Mouse (Mus musculus) thymus, adult 18-20 months (tissue): ENCODE results near the gene Unc79.

Experiments used
- DNase-seq, 2 experiments: peaks; one replicate each; pipeline ENCODE4 v3.0.0; 2022; ENCODE audit warnings: mixed read lengths in 2 of 2

The Unc79 gene

GRCm38 (mm10) chr12:103129395-103130248 lies 181.0 kb downstream of the Unc79 start:
- DNase-seq, result no peak

- no peak for DNase-seq
Measured at GRCm38 (mm10) chr12:103131419-103131818, 182.8 kb downstream of the Unc79 start.

- DNase-seq, result no peak
Measured at GRCm38 (mm10) chr12:103142550-103143010, 193.9 kb downstream of the Unc79 start.

- DNase-seq, result no peak
Measured at GRCm38 (mm10) chr12:103143798-103144565, 195.3 kb downstream of the Unc79 start.

- no peak for DNase-seq
Measured at GRCm38 (mm10) chr12:103150247-103150646, 201.6 kb downstream of the Unc79 start.

- no peak for DNase-seq
Measured at GRCm38 (mm10) chr12:103154927-103155326, 206.3 kb downstream of the Unc79 start.

GRCm38 (mm10) chr12:103155406-103155805 lies 206.7 kb downstream of the Unc79 start:
- DNase-seq, result no peak

GRCm38 (mm10) chr12:103157129-103157910 lies 208.7 kb downstream of the Unc79 start:
- DNase-seq, result no peak

GRCm38 (mm10) chr12:103159016-103159415 lies 210.4 kb downstream of the Unc79 start:
- DNase-seq, result no peak

- DNase-seq, result no peak
Measured at GRCm38 (mm10) chr12:103160721-103161120, 212.1 kb downstream of the Unc79 start.

GRCm38 (mm10) chr12:103163596-103163995 lies 214.9 kb downstream of the Unc79 start:
- no peak for DNase-seq

GRCm38 (mm10) chr12:103164101-103165030 lies 215.7 kb downstream of the Unc79 start:
- no peak for DNase-seq

GRCm38 (mm10) chr12:103168892-103169291 lies 220.2 kb downstream of the Unc79 start:
- DNase-seq, result no peak

- no peak for DNase-seq
Measured at GRCm38 (mm10) chr12:103183057-103183456, 234.4 kb downstream of the Unc79 start.

GRCm38 (mm10) chr12:103187020-103187419 lies 238.4 kb downstream of the Unc79 start:
- DNase-seq, result no peak

GRCm38 (mm10) chr12:103188223-103188622 lies 239.6 kb downstream of the Unc79 start:
- no peak for DNase-seq

- DNase-seq, result no peak
Measured at GRCm38 (mm10) chr12:103189771-103190170, 241.1 kb downstream of the Unc79 start.

- no peak for DNase-seq
Measured at GRCm38 (mm10) chr12:103192996-103193395, 244.3 kb downstream of the Unc79 start.

- DNase-seq, result no peak
Measured at GRCm38 (mm10) chr12:103202592-103203544, 254.2 kb downstream of the Unc79 start.

- DNase-seq, result no peak
Measured at GRCm38 (mm10) chr12:103205561-103205960, 256.9 kb downstream of the Unc79 start.

GRCm38 (mm10) chr12:103209581-103209980 lies 260.9 kb downstream of the Unc79 start:
- no peak for DNase-seq
